Mouse (Mus musculus) hindbrain, embryonic 12.5 days (tissue): ENCODE measurements around the gene Pdlim7. TPM values are rescaled to one million over a fixed set of nuclear protein-coding genes. Genes with fewer than 3 reads are reported as not detected.

Source experiments
- ATAC-seq: fragments of 200-750 bp; cut with Nextera tagmentation; 2 replicates; pipeline ENCODE4 v1.8.0; 2017; ENCODE audit warnings: moderate TSS enrichment; ENCODE audit not compliant: low FRiP score
- H3K27ac ChIP-seq: fragments of 300-500 bp; sonication (generic); 2 replicates; pipeline ENCODE4 v1.5.1; 2016; ENCODE audit warnings: mild to moderate bottlenecking
- H3K27me3 ChIP-seq: fragments of 300-500 bp; sonication (generic); 2 replicates; pipeline ENCODE4 v1.6.1; 2016; ENCODE audit warnings: mild to moderate bottlenecking
- H3K36me3 ChIP-seq: fragments of 300-500 bp; sonication (generic); 2 replicates; pipeline ENCODE4 v1.6.1; 2016; ENCODE audit warnings: mild to moderate bottlenecking
- H3K4me1 ChIP-seq: fragments of 300-500 bp; sonication (generic); 2 replicates; pipeline ENCODE4 v1.6.1; 2016
- H3K4me2 ChIP-seq: fragments of 300-500 bp; sonication (generic); replicated peaks from 2 replicates; pipeline ENCODE4 v1.6.1; 2016; ENCODE audit warnings: mild to moderate bottlenecking
- H3K4me3 ChIP-seq: fragments of 300-500 bp; sonication (generic); 2 replicates; pipeline ENCODE4 v1.5.1; 2016; ENCODE audit warnings: mild to moderate bottlenecking
- H3K9ac ChIP-seq: fragments of 300-500 bp; sonication (generic); 2 replicates; pipeline ENCODE4 v1.6.1; 2016; ENCODE audit warnings: mild to moderate bottlenecking, moderate library complexity
- H3K9me3 ChIP-seq: fragments of 300-500 bp; sonication (generic); replicated peaks from 2 replicates; pipeline ENCODE4 v1.6.1; 2016; ENCODE audit warnings: mild to moderate bottlenecking
- WGBS: fragments of 180-500 bp; shearing (Covaris S2); methylation state at CpG from one replicate; pipeline ENCODE4 v1.1.7; 2016; 5-methylcytosine and 5-hydroxymethylcytosine counted together
- polyA plus RNA-seq: library from polyadenylated mRNA; unstranded; fragments of >200 nt; fragmentation: Nextera tagmentation; extraction: Ambion mirVana; gene quantifications from 2 replicates; pipeline ENCODE4 v1.2.1, GENCODE M21; 2016

Gene Pdlim7
- polyA plus RNA-seq, 1 experiment from 2014 or later = 154 TPM

GRCm38 (mm10) chr13:55535191-55535590 is 21.7 kb upstream of the Pdlim7 start:
- Histone ChIP-seq H3K9ac (peak overlapping the region; percentile 85; the same call in 1 of the 2 replicates), H3K9me3 (no peaks in the 10 kb centered on the region), H3K4me3 (peak overlapping the region; percentile 87), H3K4me2 (peak overlapping the region; percentile 95), H3K27ac (no peak overlapping the region), H3K27me3 (no peaks in the 10 kb centered on the region), H3K4me1 (peaks cover 14% of the 10 kb centered on the region), H3K36me3 (peaks cover 69% of the 10 kb centered on the region)
- ATAC-seq = no peak
- WGBS = 94% methylated on average over 15 of the region's 15 CpGs

GRCm38 (mm10) chr13:55529198-55529915 is 15.9 kb upstream of the Pdlim7 start, which contains the start of gene Dok3:
Gene Dok3, minus strand, starts transcription at chr13:55529296.
- no peak for ATAC-seq
- H3K9me3 ChIP-seq = no peaks in the 10 kb centered on the region
- WGBS = 85% methylated on average over 8 of the region's 8 CpGs
- no peak within 1 kb of the TSS for H3K4me3 ChIP-seq
- no peaks in the 10 kb centered on the region for H3K27me3 ChIP-seq
- H3K27ac ChIP-seq = no peak within 1 kb of the TSS
- H3K4me2 ChIP-seq = no peak within 1 kb of the TSS
- no peak within 1 kb of the TSS for H3K9ac ChIP-seq
- H3K36me3 ChIP-seq = peaks cover 59% of the 10 kb centered on the region
- H3K4me1 ChIP-seq = no peaks in the 10 kb centered on the region

GRCm38 (mm10) chr13:55527834-55528772 is 14.6 kb upstream of the Pdlim7 start:
- Histone ChIP-seq H3K4me1 (0 out of 2 replicates have a peak, but pooled peaks cover 4% of the 10 kb centered on the region), H3K4me2 (no peak overlapping the region), H3K9me3 (no peaks in the 10 kb centered on the region), H3K27ac (no peak overlapping the region), H3K9ac (no peak overlapping the region), H3K27me3 (no peaks in the 10 kb centered on the region), H3K36me3 (peaks cover 47% of the 10 kb centered on the region), H3K4me3 (no peak overlapping the region)
- no peak for ATAC-seq
- 83% methylated on average over 18 of the region's 18 CpGs for WGBS

- Histone ChIP-seq H3K36me3 (peaks cover 39% of the 10 kb centered on the region), H3K27ac (no peak overlapping the region), H3K4me1 (0 out of 2 replicates have a peak, but pooled peaks cover 4% of the 10 kb centered on the region), H3K9ac (no peak overlapping the region), H3K4me2 (no peak overlapping the region), H3K9me3 (no peaks in the 10 kb centered on the region), H3K4me3 (no peak overlapping the region), H3K27me3 (no peaks in the 10 kb centered on the region)
- no peak for ATAC-seq
- 84% methylated on average over 16 of the region's 16 CpGs for WGBS
Observed at GRCm38 (mm10) chr13:55527212-55527611, 13.7 kb upstream of the Pdlim7 start.

- Histone ChIP-seq H3K9me3 (no peaks in the 10 kb centered on the region), H3K9ac (no peak overlapping the region), H3K36me3 (peaks cover 26% of the 10 kb centered on the region), H3K27ac (no peak overlapping the region), H3K4me1 (0 out of 2 replicates have a peak, but pooled peaks cover 4% of the 10 kb centered on the region), H3K4me2 (no peak overlapping the region), H3K27me3 (no peaks in the 10 kb centered on the region), H3K4me3 (no peak overlapping the region)
- 80% methylated on average over 16 of the region's 16 CpGs for WGBS
- ATAC-seq = no peak
Observed at GRCm38 (mm10) chr13:55525733-55526553, 12.5 kb upstream of the Pdlim7 start.

GRCm38 (mm10) chr13:55523951-55524600 is 10.6 kb upstream of the Pdlim7 start:
- Histone ChIP-seq H3K4me2 (no peak overlapping the region), H3K27ac (no peak overlapping the region), H3K9ac (no peak overlapping the region), H3K27me3 (no peaks in the 10 kb centered on the region), H3K36me3 (peaks cover 8% of the 10 kb centered on the region), H3K4me1 (0 out of 2 replicates have a peak, but pooled peaks cover 4% of the 10 kb centered on the region), H3K9me3 (no peaks in the 10 kb centered on the region), H3K4me3 (no peak overlapping the region)
- WGBS = 90% methylated on average over 23 of the region's 23 CpGs
- no peak for ATAC-seq

GRCm38 (mm10) chr13:55523278-55523677 is 9.8 kb upstream of the Pdlim7 start:
- Histone ChIP-seq H3K9me3 (no peaks in the 10 kb centered on the region), H3K27ac (no peak overlapping the region), H3K4me2 (no peak overlapping the region), H3K36me3 (0 out of 2 replicates have a peak, but pooled peaks cover 4% of the 10 kb centered on the region), H3K4me3 (no peak overlapping the region), H3K27me3 (no peaks in the 10 kb centered on the region), H3K4me1 (0 out of 2 replicates have a peak, but pooled peaks cover 4% of the 10 kb centered on the region), H3K9ac (no peak overlapping the region)
- WGBS = 66% methylated on average over 17 of the region's 17 CpGs
- no peak for ATAC-seq

GRCm38 (mm10) chr13:55522730-55523129 is 9.3 kb upstream of the Pdlim7 start:
- WGBS = 64% methylated on average over 8 of the region's 8 CpGs
- Histone ChIP-seq H3K4me3 (no peak overlapping the region), H3K4me1 (0 out of 2 replicates have a peak, but pooled peaks cover 4% of the 10 kb centered on the region), H3K4me2 (no peak overlapping the region), H3K36me3 (0 out of 2 replicates have a peak, but pooled peaks cover 4% of the 10 kb centered on the region), H3K9ac (no peak overlapping the region), H3K27ac (no peak overlapping the region), H3K27me3 (no peaks in the 10 kb centered on the region), H3K9me3 (no peaks in the 10 kb centered on the region)
- ATAC-seq = no peak

- no peaks in the 10 kb centered on the region for H3K9me3 ChIP-seq
- no peak for ATAC-seq
- H3K27me3 ChIP-seq = peaks cover 5% of the 10 kb centered on the region; the same call in 1 of the 2 replicates
- H3K4me1 ChIP-seq = 0 out of 2 replicates have a peak, but pooled peaks cover 4% of the 10 kb centered on the region
- H3K27ac ChIP-seq = no peak overlapping the region
- no peak overlapping the region for H3K9ac ChIP-seq
- H3K4me3 ChIP-seq = no peak overlapping the region
- 82% methylated on average over 4 of the region's 4 CpGs for WGBS
- H3K36me3 ChIP-seq = no peaks in the 10 kb centered on the region
- no peak overlapping the region for H3K4me2 ChIP-seq
Observed at GRCm38 (mm10) chr13:55519606-55520005, 6.1 kb upstream of the Pdlim7 start.

GRCm38 (mm10) chr13:55516955-55517354 is 3.5 kb upstream of the Pdlim7 start:
- ATAC-seq = no peak
- Histone ChIP-seq H3K4me3 (no peak overlapping the region), H3K27ac (no peak overlapping the region), H3K9ac (no peak overlapping the region), H3K36me3 (no peaks in the 10 kb centered on the region), H3K27me3 (peaks cover 7% of the 10 kb centered on the region; the same call in 1 of the 2 replicates), H3K4me1 (peaks cover 8% of the 10 kb centered on the region), H3K9me3 (no peaks in the 10 kb centered on the region), H3K4me2 (no peak overlapping the region)
- WGBS = 11% methylated on average over 5 of the region's 5 CpGs

- Histone ChIP-seq H3K27ac (no peak overlapping the region), H3K27me3 (peaks cover 7% of the 10 kb centered on the region; the same call in 1 of the 2 replicates), H3K9me3 (no peaks in the 10 kb centered on the region), H3K9ac (no peak overlapping the region), H3K36me3 (peaks cover 6% of the 10 kb centered on the region; the same call in 1 of the 2 replicates), H3K4me2 (peak overlapping the region; percentile 95; the same call in 1 of the 2 replicates), H3K4me1 (peaks cover 26% of the 10 kb centered on the region), H3K4me3 (peak overlapping the region; percentile 84)
- WGBS = 33% methylated on average over 9 of the region's 9 CpGs
- ATAC-seq = no peak
Observed at GRCm38 (mm10) chr13:55513828-55514227, 352 bp upstream of the Pdlim7 start.
